Mouse (Mus musculus) thymus, adult 2 months (tissue): ENCODE measurements around the gene Fam217b.

ENCODE experiments used
- CTCF ChIP-seq: fragments of 200-500 bp; IDR thresholded peaks from 2 replicates; pipeline ENCODE4 v1.5.1; 2012; ENCODE audit warnings: mild to moderate bottlenecking, control low read depth, low read length, moderate library complexity, borderline replicate concordance; ENCODE audit not compliant: control insufficient read depth, poor library complexity, insufficient read depth; ENCODE audit errors: extremely low read depth
- POLR2A ChIP-seq: fragments of 200-500 bp; IDR thresholded peaks from 2 replicates; pipeline ENCODE4 v1.6.1; 2012; ENCODE audit warnings: mild to moderate bottlenecking, low read length, control low read depth, moderate library complexity; ENCODE audit not compliant: control insufficient read depth, poor library complexity, insufficient read depth; ENCODE audit errors: extremely low read depth

DNA sequence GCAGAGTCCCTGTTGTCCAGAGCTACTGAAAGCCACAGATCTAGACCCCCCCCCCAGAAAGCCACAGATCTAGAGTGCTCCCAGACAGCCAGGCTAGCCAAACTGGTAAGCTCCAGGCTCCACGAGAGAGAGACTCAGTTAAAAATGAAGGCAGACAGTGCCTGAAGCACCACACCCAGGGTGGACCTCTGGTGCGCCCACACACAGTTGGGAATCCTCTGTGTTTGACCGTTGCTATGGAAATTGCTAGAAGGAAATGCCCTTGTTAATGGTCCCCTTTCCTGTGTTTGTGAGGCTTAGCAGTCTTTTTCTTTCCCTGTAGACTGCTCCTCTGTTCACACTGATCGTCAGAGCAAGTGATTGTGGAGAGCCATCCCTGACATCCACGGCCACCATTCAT is 46.0 kb downstream of the Fam217b start:
- no peak for TF ChIP-seq CTCF
- TF ChIP-seq POLR2A, result no peak
